Mouse (Mus musculus) bone marrow macrophage, adult 2 months (primary cell): ENCODE measurements around the gene Brat1. TPM values are rescaled to one million over a fixed set of nuclear protein-coding genes. Genes with fewer than 3 reads are reported as not detected.
"Not testable (repeated sequence)": the region's sequence is repeated elsewhere in the genome, so short reads cannot be mapped to it uniquely, and the experiment has no call there.

Experiments used
- H3K27ac ChIP-seq: 2 replicates; pipeline ENCODE4 v1.5.1; 2012; ENCODE audit warnings: low read depth, low read length; ENCODE audit not compliant: insufficient read depth
- H3K4me1 ChIP-seq: 2 replicates; pipeline ENCODE4 v1.6.1; 2012; ENCODE audit warnings: low read length; ENCODE audit not compliant: control insufficient read depth, insufficient read depth
- H3K4me3 ChIP-seq: 2 replicates; pipeline ENCODE4 v1.5.1; 2012; ENCODE audit warnings: mild to moderate bottlenecking, low read length, moderate library complexity; ENCODE audit not compliant: insufficient read depth
- CTCF ChIP-seq: IDR thresholded peaks from 2 replicates; pipeline ENCODE4 v1.5.1; 2012; ENCODE audit warnings: low read depth, mild to moderate bottlenecking, low read length, moderate library complexity
- POLR2A ChIP-seq: IDR thresholded peaks from 2 replicates; pipeline ENCODE4 v1.6.1; 2012; ENCODE audit warnings: mild to moderate bottlenecking, low read depth, low read length, borderline replicate concordance
- polyA plus RNA-seq: library from polyadenylated mRNA; stranded (reverse); fragments of >200 nt; gene quantifications from 2 replicates; pipeline ENCODE4 v1.2.4, GENCODE M21; 2012; ENCODE audit not compliant: missing spikeins, insufficient read depth, insufficient read length

Gene Brat1
- 13.5 and 14.5 TPM in 2 replicates for polyA plus RNA-seq

DNA sequence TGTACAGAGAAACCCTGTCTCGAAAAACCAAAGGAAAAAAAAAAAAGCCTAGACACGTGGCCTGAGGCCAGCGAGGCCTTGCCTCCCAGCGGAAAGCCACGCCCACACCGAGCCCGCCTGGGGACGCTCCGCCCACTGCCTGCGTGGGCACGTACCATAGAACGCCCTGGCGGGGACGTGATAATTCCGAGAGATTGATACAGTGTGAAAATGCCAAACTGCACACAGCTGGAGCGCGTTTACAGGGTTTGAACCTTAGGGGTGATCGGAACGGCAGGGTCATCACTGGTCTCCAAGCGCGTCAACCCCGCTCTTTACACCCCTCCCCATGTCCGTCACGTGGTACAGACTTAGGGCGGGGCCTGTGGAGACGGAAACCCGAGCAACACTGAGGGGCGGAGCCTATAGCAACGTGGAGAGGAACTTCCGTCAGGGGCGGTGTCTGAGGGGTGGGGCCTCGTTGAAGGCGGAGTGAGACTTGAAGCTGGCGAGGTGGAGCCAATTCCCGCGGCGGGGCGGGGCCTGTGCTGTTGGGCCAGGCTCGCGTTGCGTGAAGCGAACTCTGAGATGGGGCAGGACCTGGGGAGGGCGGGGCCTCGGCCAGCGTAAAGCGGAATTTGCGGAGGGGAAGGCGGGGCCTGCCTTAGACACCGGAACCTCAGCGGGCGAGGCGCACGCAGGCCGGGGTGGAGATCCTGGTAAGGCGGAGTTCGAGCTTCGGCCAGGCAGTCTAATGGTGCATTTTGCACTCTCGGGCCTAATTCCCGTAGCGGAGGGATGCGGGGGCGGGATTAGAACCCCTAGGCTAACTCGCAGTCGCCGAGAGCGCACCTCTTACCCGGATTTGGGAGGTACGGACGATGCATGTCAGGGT, at the start of gene Brat1:
Gene Brat1 (plus strand): TSS at position 634 of the 874 bp plus-strand sequence.
- Histone ChIP-seq H3K27ac (peak within 1 kb of the TSS; percentile 74), H3K4me1 (peaks cover 16% of the 10 kb centered on the region), H3K4me3 (peak within 1 kb of the TSS; percentile 71)
- TF ChIP-seq CTCF (no peak), POLR2A (0 out of 2 replicates have a peak, but pooled peaks have one; percentile 34)

DNA sequence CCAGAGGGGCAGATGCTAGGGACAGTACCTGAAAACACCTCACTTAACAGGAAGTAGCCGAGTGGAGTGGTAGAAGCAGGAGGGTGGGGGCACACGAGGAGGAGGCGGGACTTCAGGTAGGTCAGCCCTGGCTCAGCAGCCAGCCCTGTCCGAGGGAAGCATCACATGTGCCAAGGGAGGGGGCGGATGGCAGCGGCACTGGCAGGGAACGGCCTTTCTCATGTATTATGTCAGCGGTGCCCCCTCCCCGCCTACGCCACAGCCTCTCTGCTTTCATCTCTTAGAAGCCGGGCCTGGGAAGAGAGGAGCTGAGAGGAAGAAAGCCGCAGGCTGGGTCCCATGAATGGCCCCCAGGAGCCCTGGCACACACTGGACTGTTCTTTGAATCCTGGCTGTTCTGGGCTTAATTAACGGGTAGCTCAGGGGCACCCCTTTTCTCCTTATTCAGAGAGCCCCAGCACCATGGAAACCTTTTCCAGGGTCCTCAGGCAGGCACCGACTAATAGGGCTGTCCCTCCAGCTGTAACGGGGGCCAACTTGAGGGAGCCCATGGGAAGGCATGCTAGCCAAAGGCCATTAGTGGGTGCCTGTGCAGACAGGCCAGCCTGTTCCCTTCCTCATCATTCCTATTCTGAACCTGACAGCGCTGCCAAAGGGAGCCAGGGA, 45.1 kb upstream of the Brat1 start:
- H3K27ac ChIP-seq: no peak overlapping the region
- peaks cover 15% of the 10 kb centered on the region for H3K4me1 ChIP-seq
- TF ChIP-seq CTCF (no peak), POLR2A (no peak)
- no peak overlapping the region for H3K4me3 ChIP-seq

DNA sequence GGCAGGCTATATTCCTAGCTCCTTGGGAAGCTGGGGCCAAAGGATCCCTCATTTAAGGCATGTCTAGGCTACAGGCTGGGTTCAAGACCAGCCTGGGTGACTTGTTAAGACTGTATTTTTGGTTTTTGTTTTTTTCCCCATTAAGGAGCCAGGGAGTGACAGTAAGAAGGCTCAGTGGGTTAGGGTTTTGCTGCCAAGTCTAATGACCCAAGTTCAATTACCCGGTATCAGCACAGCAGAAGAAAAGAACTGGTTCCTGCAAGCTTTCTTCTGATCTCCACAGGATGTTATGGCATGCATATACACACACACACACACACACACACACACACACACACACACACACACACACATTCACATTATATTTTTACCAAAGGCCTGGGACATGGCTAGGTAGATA, 44.4 kb upstream of the Brat1 start:
- TF ChIP-seq POLR2A: no peak
- Histone ChIP-seq H3K4me3 (no peak overlapping the region), H3K27ac (no peak overlapping the region), H3K4me1 (peaks cover 15% of the 10 kb centered on the region)

DNA sequence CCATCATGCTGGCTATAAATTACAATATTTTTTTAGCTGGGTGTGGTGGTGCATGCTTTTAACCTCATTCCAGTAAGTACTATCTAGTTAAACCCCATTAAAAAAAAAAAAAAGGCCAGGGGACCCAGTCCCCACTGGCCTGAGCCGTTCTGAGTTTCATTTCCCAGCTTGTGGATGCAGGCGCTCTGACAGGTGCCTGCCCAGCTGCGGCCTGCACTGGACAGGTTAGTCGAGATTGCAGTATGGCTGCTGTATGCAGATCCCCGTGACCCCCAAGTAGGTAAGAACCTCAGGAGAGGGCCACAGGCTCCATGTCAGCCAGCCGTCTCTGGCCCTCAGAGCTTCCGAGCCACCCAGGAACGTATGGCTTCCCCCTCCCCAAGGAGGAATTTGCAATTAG, 43.4 kb upstream of the Brat1 start:
- Histone ChIP-seq H3K4me3 (no peak overlapping the region), H3K4me1 (peaks cover 15% of the 10 kb centered on the region), H3K27ac (no peak overlapping the region)
- no peak for TF ChIP-seq CTCF
- TF ChIP-seq POLR2A: no peak

DNA sequence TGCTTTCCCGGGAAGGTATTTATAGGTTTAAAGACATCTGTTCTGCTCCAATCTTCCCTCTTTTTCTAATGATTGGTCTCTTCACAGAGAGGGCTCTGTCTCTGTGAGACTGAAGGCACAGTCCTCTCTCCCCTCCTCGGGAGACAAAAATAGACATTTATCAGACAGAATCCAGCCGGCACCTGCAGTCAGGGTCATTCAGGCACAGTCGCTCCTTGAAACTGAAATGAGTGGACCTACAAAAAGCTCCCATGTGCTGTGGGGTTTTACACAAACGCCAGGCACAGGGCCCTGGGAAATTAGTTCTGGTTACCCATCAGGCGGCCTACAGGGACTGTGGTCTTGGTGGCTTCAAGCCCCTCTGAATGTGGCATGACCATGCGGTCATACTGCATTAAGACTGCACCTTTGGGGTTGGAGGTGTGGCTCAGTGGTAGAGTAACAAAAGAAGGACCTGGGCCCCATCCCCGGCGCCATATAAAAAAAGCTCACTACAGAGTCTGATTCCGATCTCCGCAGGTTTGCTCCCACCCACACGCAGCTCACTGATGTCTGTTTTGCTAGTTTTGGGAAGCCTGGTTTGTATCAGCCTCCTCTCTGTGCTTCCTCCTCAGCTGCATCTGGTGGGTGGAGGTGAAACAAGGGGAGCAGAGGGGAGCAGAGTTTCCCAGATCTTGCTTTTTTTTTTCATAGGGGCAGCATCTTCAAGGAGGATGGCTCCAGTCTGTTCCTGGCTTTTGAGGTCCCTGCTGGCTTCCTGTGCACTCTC, 42.8 kb upstream of the Brat1 start:
- Histone ChIP-seq H3K4me3 (no peak overlapping the region), H3K4me1 (peaks cover 15% of the 10 kb centered on the region), H3K27ac (no peak overlapping the region)

DNA sequence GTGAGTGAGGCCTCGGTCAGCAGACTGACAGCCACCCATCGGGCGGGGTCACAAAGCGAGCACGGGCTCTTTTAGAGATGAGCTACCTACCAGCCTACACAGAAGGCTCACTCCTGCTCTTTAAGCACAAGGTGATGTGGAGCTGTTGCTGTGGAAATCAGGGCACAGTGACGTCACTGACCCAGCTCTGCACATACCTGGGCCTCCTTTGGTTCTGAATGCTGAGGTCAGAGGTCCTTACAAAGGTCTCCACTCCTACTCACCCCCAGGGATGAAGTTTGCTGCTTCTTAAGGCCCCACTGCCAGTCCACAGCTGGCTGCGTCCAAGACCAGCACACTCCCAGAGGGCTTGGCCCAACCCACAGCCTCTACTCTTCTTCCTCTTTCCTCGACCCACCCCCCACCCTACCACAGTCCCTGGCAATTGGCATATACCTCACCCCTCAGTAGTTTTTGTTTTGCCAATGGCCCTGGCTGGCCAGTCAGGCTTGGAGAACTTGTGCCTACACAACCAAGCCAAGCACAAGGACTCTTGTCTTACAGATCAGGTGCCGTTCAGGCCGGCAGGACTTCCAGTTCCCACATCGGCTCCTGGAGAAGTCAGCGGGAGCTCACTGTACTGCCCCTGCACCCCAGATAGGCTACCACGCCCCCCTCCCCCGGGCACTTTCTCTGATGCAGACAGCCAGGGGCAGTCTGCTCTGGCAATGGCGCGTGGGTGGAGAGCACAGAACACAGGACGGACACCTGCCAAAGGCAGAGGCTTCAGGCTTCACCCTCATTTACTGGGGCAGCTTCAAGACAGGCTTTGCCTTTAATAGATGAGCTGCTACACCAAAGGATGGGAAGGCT, 41.8 kb upstream of the Brat1 start:
- no peak overlapping the region for H3K27ac ChIP-seq
- H3K4me3 ChIP-seq: no peak overlapping the region
- TF ChIP-seq POLR2A (no peak), CTCF (no peak)
- H3K4me1 ChIP-seq: peaks cover 15% of the 10 kb centered on the region

More for the DNA sequence above, 42.8 kb upstream of the Brat1 start:
- no peak for TF ChIP-seq POLR2A
- TF ChIP-seq CTCF: no peak

DNA sequence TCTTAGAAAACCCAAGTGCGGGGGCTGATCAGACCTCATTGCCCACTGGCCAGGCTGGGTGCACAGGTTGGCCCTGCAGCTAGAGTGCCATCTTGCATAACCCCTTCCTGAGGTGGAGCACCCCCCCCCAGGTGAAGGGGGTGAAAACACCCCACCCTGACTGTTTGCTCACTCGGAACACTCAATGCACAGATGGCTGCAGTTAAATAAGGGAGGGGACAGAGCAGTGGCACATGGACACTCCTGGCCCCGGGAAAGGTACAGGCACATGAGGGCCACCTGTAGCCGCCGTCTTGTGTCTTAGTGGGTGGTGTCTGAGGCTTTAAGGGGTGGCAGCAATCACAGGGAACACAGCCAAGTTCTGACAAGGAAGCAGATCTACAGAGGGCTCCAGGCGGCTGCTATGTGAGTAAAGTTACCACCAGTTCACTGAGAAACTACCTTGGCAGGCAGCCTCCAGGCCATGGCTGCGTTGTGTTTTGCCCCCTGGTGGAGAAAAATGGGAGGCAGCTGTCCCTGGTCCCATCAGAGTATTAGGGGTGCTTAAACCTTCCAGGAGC, 41.1 kb upstream of the Brat1 start:
- peaks cover 15% of the 10 kb centered on the region for H3K4me1 ChIP-seq
- H3K27ac ChIP-seq: no peak overlapping the region
- H3K4me3 ChIP-seq: no peak overlapping the region
- TF ChIP-seq CTCF: peak; percentile 45; the same call in 1 of the 2 replicates
- no peak for TF ChIP-seq POLR2A

DNA sequence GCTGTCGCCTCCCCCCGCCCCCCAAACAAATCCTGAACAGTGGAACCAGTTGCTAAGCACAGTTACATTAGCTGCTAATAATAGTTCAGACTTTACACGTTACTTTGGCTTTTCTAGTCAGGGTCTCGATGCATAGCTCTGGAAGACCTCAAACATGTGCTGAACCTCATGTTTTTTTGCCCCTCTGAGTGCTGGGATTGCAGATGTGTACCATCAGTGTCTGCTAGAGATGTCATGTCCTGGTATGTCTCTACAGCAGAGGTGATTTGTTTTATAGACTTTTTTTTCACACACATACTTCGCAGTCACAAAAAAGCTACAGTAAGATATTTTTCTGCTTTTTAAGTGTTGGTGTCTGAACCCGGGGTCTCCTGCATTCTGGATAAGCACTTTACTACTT, 32.7 kb upstream of the Brat1 start:
- no peak overlapping the region for H3K27ac ChIP-seq
- H3K4me1 ChIP-seq: no peaks in the 10 kb centered on the region
- no peak overlapping the region for H3K4me3 ChIP-seq
- TF ChIP-seq POLR2A (no peak), CTCF (no peak)

DNA sequence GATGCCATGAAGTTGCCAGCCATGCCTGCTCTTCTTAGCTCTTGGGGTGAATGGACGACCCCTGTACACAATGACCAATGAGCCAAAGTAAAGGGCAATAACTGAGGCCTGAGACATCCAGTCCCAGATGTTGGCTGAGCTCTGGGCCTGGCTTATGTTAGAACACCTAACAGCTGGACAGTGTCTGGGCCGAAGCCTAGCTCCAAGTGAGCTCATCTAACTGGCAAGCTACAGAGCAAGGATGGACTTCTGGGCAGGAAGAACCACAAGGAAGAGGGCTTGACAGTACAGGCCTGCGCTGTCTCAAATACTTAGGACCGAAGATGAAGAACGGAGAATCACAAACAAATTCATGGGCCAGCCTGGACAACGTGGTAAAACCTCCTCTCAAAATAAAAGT, 32.2 kb upstream of the Brat1 start:
- not testable (repeated sequence) for H3K4me3 ChIP-seq, H3K27ac ChIP-seq, H3K4me1 ChIP-seq
